Mouse (Mus musculus): ENCODE results near the gene Pigw. TPM values are rescaled to one million over a fixed set of nuclear protein-coding genes. Genes with fewer than 3 reads are reported as not detected.
"Not testable (repeated sequence)": the region's sequence is repeated elsewhere in the genome, so short reads cannot be mapped to it uniquely, and the experiment has no call there.

The Pigw gene
- total RNA-seq, 4 experiments from 2014 or later: 6.0 to 8.7 (median 7.6) TPM

GRCm38 (mm10) chr11:84880465-84880961, 428 bp upstream of the Pigw start:
- DNase-seq (ENCODE audit: low spot score in 2 of 2): no peak

GRCm38 (mm10) chr11:84879007-84879771, 896 bp downstream of the Pigw start:
- DNase-seq (ENCODE audit: low spot score in 2 of 2): no peak

DNA sequence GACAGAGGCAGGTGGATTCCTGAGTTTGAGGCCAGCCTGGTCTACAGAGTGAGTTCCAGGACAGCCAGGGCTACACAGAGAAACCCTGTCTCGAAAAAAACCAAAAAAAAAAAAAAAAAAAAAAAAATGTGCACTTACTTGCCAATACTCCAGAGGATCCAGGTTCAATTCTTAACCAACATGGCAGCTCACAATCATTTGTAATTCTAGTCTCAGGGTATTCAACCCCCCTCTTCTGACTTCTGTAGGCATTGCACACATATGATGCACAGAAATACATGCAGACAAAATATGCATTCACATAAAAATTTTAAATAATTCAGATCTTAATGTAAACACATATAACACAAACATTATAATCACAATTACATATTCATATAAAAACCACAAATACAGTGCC, 4.1 kb downstream of the Pigw start:
- not testable (repeated sequence) for DNase-seq (ENCODE audit: low spot score in 2 of 2)

- DNase-seq (ENCODE audit: low spot score in 2 of 2): no peak
These were observed 6.8 kb downstream of the Pigw start for GRCm38 (mm10) chr11:84873042-84873833.

DNA sequence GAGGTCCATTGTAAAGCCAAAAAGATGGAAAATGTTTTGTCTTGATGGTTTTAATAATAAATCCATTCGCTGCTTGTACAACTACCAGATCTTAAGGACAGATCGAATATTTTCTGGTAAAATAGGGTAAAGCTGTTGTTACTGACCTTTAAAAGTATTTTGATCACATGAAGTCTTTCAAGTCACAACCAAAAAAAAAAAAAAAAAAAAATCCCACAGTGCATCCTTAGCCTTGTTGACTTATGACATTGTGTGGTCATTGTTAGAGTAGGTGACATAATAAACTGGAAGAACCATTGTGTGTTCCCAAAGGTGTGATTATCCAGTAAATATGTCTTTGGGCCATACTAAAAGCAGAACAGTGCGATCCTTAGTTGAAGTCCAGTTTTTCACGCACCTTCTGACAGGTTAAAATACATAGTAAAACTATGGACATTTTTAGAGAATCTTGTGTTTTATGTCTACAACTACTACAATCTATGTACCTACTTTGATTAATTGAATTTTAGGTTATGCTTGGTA, 8.5 kb downstream of the Pigw start:
- DNase-seq (ENCODE audit: low spot score in 2 of 2): no peak

DNA sequence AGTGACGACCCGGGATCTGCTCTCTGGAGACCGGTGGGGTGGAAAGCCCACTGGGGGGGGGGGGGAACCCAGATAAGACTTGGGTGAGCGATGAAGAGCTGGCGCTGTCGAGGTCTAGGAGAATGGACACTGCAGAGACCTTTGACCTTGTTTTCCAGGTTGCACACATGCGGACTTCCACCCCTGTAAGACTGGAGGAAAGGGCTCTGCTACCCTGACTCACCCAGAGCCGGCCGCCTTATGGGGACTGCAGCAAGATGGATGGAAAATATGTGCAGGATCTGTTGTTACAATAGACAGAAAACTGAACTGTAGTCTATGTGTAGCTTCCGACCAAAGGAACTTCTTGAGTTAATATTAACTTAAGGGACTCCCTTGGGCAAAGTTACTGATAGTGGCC, 9.0 kb downstream of the Pigw start:
- DNase-seq (ENCODE audit: low spot score in 2 of 2): no peak

DNA sequence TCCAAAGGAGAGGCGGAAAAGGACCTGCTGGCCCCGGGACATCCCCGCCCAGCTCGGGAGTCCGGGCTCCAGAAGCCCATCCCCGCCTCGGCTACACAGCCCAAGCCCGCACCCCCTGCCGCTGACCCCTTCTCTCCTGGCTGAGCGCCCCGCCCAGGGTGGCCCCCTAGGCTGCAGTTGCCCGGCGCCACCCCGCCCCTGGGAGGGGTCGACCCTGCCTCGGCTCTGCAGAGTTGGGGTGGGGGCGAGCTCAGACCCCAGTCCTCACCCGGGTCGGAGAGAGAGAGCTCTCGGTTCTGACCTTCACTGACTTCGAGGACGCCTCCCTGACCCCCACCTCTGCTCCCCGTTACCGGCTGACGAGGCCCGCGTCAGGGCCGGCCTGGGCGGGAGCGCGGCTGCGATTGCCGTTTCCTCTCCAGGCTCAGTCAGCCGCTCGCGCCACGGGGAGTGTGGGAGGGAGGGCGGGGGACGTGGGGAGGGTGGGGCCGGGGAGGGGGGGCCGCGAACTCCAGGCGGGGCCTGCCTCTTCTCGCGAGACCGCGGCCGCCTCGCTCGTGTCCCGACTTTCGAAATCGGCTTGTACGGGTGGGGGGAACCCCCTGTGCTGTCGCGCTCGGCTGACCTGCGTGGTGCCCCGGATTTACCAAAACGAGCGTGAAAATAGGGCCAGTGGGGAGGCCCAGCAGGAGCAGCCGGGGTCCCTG, 9.6 kb downstream of the Pigw start, which contains the start of gene Ggnbp2:
Gene Ggnbp2, minus strand, starts transcription at position 481 of the 707 bp plus-strand sequence.
- peak; percentile 83 to 87 for DNase-seq (ENCODE audit: low spot score in 2 of 2)

DNA sequence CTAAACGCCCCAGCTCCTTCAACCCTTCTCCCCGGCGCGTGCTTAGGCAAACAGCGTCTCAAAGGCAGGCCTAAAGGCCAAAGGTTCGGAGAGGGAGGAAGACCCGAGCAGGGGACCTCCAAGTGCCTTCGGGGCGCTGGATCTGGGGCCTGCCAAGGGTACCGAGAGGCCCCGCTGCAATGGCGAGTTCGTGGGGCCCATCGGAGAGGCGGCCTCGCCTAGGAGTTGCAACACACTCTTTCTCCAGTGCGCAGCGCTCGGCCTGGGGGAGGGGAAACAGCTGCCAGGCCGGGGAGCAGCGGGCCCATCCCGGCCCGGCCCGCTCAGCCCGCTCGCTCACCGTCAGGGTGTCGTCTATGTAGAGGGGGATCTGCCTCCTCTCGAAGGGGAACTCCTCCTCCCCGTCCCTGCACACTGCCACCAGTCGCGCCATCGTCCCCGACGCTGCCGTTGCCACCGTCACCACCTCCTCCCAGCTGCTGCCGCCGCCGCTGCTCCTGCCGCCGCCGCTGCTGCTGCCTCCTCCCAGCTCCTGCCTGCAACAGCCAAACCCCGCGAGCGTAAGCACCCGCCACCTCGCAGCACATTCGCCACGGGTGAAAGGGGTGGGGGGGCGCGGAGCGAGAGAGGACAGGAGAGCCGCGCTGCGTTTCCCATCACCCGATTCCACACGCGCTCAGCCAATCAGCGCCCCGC, 10.4 kb downstream of the Pigw start:
- peak; percentile 78 to 95 for DNase-seq (ENCODE audit: low spot score in 2 of 2)

DNA sequence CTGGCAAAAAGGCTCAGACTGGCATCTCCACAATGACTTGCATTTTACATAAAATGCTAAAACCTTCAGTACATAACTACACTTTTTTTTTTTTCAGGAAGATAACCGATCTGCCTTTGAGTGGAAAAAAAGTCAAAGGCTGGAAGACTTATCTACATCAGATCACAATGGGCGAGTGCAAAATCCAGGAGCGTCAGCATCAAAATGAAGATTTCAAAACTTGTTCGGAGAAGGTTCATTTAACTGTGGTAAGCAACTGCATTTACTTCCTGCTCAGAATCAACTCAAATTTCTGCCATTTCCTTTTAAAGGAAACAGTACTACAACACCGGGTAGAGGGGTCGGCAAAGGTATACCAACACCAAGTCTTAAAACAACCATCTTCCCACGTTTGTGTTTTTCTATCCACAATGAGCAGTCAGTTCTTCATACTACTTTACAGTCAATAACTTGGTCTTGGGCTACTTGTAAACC, 11.3 kb downstream of the Pigw start:
- no peak for DNase-seq (ENCODE audit: low spot score in 2 of 2)

DNA sequence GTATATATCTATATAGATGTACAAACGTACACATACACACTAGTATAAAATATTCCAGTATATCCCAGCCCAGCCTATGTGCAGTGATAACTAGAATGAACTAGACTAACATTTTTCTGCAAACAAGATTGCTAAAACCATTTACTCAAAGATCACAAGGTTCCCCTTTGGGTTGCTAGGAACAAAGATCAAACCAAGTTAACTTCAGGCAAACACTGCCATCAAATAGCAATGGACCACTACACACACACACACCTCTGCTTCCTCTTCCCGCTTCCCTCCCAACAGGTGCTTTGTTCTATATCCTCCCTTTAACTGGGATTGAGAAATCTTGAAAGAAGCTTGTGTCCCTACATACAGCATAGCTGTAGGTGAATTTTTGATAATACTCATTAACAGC, 12.5 kb downstream of the Pigw start:
- DNase-seq (ENCODE audit: low spot score in 2 of 2): no peak

DNA sequence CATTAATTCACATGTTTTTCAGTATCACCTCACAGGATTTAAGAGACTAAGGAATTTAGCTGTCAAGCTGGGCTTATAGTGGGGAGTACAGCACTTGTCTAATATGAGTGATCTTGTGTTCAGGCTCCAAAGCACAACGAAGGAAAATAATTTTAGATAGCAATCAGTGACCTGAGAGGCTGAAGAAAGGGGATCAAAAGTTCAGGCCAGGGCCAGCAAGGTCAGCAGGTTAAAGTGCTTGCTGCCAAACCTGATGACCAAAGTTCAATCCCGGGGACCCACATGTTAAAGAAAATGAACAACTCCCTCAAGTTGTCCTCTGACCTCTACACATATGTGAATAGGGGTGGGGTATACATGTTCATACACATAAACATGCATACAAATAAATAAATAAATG, 14.8 kb downstream of the Pigw start:
- DNase-seq (ENCODE audit: low spot score in 2 of 2): no peak

DNA sequence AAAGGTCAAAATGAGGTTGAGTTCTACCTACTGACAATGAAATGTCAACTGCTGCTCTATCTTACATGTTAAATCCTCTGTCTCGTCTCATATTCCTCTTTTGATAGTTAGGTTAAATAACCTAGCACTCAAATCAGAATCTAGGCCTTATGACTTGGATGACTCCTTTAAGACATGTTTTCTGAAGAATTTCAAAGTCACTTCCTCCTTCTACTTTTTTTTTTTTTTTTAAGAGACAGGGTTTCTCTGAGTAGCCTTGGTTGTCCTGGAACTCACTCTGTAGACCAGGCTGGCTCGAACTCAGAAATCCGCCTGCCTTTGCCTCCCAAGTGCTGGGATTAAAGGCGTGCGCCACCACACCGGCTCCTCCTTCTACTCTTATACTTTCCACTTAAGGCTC, 24.8 kb downstream of the Pigw start:
- DNase-seq (ENCODE audit: low spot score in 2 of 2): no peak

DNA sequence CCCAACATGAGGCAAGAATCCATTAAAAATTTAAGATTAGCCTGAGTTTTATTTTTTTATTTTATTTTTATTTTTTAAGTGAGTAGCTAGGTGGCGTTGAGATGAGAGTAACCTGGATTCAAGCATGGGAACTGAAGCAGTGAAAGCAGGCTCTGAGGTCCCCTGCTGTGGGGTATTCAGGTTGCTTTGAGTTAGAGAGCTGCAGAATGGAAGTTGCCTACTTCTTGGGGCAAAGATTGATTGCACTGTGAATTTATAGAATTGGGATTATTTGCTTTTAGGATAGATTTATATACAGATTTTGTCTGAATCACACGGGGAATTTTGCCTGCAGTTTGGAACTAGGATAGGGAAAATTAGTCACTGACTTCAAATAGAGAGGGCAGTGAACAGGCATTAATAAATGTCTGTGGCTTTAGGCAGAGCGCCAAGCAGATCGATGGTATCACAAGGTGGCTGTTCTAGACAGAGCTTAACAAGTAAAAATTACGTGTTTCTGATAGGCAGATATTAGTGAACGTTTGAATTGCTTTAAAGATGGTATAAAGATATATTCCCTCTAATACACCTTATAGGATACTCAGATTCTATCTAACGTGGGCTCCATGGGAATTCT, 32.5 kb downstream of the Pigw start:
- DNase-seq (ENCODE audit: low spot score in 2 of 2): no peak

GRCm38 (mm10) chr11:84846741-84847474, 33.2 kb downstream of the Pigw start:
- no peak for DNase-seq (ENCODE audit: low spot score in 2 of 2)

DNA sequence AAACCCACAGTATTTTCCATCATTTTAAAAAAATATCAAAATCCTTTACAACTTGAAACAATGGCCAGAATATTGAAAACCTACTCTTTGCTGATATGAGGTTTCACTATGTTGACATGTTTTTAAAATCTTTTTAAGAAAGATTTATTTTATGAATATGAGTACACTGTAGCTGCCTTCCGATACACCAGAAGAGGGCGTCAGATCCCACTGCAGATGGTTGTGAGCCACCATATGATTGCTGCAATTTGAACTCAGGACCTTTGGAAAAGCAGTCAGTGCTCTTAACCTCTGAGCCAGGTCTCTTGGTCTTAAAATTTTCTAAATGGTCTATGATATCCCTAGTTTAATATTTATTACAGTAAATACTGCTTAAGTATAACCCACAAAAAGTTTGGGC, 40.8 kb downstream of the Pigw start:
- no peak for DNase-seq (ENCODE audit: low spot score in 2 of 2)

DNA sequence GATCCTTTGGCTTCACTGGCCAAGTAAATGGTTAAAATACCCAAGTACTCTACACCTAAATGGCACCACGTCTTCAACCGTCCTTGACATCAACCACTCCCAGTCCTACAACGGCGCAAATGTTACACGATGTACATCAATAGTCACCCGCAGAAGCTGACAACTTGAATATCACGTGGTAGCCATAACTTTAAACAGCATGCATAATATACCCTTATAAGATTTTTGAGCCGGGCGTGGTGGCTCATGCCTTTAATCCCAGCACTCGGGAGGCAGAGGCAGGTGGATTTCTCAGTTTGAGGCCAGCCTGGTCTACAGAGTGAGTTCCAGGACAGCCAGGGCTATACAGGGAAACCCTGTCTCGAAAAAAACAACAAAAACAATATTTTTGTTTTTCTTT, 50.6 kb downstream of the Pigw start:
- not testable (repeated sequence) for DNase-seq (ENCODE audit: low spot score in 2 of 2)

DNA sequence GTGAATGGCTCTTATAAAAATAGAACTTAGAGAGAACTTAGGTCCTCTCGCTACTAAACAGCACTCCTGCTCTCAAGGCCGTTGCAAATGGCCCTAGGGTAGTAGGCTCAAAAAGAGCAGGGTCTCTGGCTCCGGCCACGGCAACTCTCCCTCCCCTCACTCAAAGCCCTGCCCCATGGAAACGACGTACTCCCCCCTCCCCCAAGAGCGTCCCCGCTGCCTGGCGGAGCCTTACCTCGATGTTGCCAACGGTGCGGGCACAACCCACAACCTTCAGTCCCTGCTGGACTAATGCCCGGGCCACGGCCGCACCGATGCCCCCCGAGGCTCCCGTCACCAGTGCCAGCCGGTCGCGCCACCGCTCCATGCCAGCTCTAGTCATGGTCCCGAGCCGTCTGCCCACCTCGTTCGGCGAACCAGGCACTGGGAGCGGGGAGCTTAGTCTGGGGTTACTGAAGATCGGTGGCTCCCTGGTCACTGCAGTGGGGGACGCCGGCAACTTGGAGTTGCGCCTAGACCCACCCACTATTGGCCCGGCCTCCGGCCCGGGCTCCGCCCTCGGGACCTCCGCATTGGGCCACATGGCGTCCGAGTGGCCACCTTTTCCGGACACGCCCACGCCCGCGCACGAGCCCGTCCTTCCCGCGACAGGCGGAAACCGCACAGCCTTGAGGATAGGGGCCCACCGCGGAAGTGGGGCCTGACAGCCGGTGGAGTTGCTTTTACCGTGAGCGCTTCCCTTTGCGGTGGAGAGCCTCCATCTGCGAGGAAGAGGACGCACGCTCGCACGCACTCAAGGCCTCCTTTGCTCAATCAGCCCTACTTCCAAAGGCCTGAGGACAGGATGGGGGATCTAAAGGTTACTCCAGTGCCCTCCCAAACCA, 51.3 kb downstream of the Pigw start, which contains the start of gene Dhrs11:
Gene Dhrs11, minus strand, starts transcription at position 479 of the 884 bp plus-strand sequence.
- peak; percentile 69 to 82 for DNase-seq (ENCODE audit: low spot score in 2 of 2)

DNA sequence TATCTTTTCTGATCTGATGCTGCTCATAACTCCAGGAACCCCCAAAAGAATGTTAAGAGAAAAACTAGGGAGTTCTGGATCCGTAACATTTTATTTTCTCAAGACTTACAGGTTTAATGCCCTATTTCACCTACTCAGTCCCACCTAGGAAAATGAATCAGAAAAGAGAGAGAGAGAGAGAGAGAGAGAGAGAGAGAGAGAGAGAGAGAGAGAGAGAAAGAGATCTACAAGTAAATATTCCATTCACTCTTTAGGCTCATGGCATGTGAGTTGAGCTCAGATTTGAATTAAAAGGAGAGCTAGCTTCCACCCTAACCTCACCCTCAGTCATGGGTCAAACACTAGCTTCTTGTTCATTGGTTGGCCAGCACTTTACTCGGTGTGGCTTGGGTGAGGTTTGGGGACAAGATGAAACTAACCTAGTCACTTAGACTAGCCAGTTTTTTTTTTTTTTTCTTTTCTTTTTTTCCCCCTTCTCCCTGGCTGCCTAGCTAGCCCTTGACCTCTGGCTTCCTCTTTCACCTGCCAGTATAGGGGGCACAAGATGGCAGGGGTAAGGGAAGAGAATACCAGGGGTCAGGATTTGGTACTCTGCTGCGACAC, 52.1 kb downstream of the Pigw start:
- DNase-seq (ENCODE audit: low spot score in 2 of 2): no peak

Measured in left cerebral cortex, adult 8-10 months (tissue).